Mouse (Mus musculus): ENCODE measurements around the gene Hist1h3d.
"Not testable (repeated sequence)": the region's sequence is repeated elsewhere in the genome, so short reads cannot be mapped to it uniquely, and the experiment has no call there.

Gene Hist1h3d

GRCm38 (mm10) chr13:23564482-23564881 is 11.1 kb upstream of the Hist1h3d start:
- DNase-seq (ENCODE audit: low spot score in 2 of 2): no peak

DNA sequence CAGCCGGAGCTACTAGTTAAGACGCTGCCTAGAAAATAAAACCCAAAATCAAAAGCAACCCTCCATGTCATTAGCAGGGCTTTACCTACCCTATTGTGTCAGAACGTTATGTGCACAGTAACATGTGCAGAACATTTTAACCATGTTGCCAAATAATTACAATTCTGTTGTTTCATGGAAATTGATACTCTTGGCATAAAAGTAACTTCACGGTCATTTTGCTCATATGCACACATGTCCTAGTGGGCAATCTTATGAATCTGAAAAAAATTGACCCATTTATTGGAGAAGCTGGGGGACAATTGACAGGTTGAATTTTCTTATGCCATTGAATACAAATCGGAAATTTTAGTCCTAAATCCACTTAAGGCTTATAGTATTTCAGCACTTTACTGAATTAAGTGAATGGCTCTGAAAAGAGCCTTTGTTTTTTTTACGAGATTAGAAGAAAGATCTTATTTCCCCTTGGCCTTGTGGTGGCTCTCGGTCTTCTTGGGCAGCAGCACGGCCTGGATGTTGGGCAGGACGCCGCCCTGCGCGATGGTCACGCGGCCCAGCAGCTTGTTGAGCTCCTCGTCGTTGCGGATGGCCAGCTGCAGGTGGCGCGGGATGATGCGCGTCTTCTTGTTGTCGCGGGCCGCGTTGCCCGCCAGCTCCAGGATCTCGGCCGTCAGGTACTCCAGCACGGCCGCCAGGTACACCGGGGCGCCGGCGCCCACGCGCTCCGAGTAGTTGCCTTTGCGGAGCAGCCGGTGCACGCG is 5.1 kb upstream of the Hist1h3d start:
- not testable (repeated sequence) for DNase-seq (ENCODE audit: low spot score in 2 of 2)

GRCm38 (mm10) chr13:23571022-23571503 is 4.5 kb upstream of the Hist1h3d start, which contains the start of the genes Hist1h2ae and Hist1h2bg:
Gene Hist1h2ae, minus strand, starts transcription at chr13:23571220.
Gene Hist1h2bg, plus strand, starts transcription at chr13:23571396.
- DNase-seq (ENCODE audit: low spot score in 2 of 2): peak; percentile 86 to 94

- not testable (repeated sequence) for DNase-seq (ENCODE audit: low spot score in 2 of 2)
Observed at GRCm38 (mm10) chr13:23571504-23572217, 3.9 kb upstream of the Hist1h3d start.

DNA sequence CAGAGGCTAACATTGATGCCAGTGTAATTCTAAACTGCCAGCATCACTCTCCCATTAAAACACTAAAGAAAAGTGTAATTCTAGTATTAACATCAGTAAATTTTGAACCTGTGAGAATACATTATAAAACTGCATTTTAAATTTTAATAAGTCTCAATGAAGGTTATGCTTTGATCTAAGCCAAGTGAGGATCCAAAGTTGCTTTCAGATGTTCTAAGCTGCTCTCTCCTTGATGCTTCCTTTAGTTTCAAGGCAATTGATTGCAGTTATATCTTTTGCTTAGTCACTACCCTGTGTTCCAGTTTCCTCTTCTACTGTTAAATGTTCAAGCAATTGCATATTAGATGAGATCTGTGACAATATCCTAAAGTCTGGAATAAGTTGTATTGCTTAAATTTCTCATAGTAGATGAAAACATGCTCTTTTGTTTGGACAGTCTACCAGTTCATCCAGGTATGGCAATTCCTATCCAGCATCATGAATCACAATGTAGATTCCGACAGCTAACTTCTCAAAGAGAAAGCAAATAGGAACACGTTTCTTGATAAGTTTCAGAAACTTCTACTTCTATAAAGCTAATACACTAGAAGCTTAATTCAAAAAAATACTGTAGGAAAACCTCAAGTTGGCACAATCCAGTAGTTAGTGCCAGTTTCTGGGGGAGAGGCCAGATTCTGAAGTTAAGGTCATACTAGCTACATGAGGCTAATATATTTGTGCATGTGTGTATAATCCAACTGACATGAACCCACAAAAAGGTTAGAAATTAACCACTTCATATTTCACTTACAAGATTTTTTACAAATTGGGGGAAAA is 3.1 kb upstream of the Hist1h3d start:
- no peak for DNase-seq (ENCODE audit: low spot score in 2 of 2)

- DNase-seq (ENCODE audit: low spot score in 2 of 2): not testable (repeated sequence)
Observed at GRCm38 (mm10) chr13:23573034-23573897, 2.3 kb upstream of the Hist1h3d start.

DNA sequence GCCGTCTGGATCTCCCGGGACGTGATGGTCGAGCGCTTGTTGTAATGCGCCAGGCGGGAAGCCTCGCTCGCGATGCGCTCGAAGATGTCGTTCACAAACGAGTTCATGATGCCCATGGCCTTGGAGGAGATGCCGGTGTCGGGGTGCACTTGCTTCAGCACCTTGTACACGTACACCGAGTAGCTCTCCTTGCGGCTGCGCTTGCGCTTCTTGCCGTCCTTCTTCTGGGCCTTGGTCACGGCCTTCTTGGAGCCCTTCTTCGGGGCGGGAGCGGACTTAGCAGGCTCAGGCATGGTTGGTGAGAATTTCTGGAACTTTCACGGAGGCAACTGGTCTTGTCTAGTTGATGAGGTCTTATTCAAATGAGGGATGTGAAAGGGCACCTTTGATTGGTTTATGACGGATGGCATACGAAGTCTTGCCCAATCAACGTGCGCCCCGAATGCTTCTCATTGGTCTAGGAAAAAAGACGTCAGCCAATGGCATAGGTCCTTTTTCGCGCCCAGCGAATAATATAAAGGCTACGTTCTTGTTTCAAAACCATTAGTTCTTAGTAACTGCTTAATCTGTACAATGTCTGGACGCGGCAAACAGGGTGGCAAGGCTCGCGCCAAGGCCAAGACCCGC is 1.6 kb upstream of the Hist1h3d start, which contains the start of the genes Hist1h2bf and Hist1h2ad:
Gene Hist1h2bf, minus strand, starts transcription at position 299 of the 627 bp plus-strand sequence.
Gene Hist1h2ad, plus strand, starts transcription at position 484 of the 627 bp plus-strand sequence.
- DNase-seq (ENCODE audit: low spot score in 2 of 2): peak; percentile 96 to 97

DNA sequence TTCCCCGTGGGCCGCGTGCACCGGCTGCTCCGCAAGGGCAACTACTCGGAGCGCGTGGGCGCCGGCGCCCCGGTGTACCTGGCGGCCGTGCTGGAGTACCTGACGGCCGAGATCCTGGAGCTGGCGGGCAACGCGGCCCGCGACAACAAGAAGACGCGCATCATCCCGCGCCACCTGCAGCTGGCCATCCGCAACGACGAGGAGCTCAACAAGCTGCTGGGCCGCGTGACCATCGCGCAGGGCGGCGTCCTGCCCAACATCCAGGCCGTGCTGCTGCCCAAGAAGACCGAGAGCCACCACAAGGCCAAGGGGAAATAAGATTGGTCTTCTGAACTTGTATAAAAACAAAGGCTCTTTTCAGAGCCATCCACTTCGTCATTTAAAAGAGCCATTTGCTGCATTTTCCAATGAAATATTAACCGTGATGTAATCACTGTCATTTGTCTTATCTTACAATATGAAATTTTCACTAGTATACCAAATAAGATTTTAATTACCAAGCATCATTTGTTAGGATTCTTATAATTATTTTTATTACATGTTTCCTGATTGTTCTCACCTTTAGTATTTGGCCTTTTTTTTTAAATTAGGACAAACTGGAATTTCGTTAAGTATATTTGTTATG is 905 bp upstream of the Hist1h3d start:
- not testable (repeated sequence) for DNase-seq (ENCODE audit: low spot score in 2 of 2)

GRCm38 (mm10) chr13:23575864-23576313 is 326 bp downstream of the Hist1h3d start:
- DNase-seq (ENCODE audit: low spot score in 2 of 2): not testable (repeated sequence)

DNA sequence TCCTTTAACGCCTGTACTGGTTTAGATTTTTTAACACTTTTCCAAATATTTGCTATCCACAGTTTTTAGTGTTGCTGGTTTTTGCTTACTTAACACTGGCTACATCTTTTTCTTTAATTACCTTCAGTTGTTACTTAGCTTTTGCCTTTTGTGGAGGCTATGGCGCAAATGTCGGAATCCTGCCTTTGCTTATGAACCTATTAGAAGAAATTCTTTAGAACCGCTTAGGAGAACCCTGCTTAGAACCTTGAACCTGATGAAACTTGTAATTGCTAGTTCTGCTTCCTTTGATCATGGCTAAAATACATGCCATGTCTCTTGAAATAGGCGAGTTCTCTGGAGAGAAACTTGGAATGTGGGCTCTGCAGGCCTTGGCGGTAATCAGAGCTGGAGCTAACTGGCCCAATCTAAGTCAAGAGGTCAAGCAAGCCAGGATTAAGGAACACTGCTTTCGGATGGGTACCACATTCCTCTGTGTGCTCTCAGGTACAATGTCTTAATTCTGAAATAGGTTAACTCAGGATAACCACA is 853 bp downstream of the Hist1h3d start:
- no peak for DNase-seq (ENCODE audit: low spot score in 2 of 2)

DNA sequence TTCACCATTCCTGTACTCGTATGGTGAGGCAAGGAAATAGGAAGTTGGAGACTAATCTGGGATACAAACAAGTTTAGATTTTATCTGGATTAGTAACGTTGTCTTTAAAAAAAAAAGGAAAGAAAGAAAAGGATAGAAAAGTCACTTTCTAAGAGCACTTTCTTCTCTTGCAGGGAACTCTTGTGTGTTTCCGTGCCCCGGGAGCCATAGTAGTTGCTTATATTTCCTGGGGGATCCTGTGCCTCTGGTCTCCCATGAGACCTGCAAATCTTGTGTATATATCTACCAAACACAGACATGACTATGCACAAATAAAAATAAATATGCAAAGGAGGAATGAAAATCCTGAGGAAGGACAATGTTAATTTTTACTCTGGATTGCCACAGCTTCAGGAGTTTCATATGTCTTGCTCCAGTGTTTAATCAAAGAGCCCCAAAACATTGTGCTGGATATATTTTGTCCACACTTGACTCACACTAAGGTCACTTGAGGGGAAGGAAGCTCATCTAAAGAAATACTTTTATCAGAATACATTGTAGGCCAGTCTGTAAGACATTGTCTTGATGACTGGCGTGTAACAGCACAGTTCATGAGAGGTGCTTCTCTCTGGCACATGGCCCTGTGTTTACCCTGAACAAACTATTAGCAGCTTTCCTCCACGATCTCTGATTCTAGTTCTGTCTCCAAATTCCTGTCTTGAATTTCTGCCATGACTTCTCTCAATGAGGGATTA is 1.5 kb downstream of the Hist1h3d start:
- DNase-seq (ENCODE audit: low spot score in 2 of 2): no peak

DNA sequence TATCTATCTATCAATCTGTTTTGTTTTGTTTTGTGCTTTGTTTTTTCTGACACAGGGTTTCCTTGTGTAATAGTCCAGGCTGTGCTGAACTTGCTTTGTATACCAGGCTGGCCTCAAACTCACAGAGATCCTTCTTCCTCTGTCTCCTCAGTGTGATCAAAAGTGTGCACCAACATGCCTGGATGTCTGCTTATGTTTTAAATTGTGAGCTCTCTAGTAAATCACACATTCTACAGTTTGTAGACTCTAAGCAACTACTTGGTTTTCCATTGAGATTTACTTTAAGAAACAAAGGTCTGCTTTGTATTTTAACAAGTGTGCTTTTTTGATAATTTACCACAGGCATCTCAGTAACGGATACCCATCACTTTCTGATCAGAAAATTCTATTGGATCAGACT is 2.3 kb downstream of the Hist1h3d start:
- no peak for DNase-seq (ENCODE audit: low spot score in 2 of 2)

DNA sequence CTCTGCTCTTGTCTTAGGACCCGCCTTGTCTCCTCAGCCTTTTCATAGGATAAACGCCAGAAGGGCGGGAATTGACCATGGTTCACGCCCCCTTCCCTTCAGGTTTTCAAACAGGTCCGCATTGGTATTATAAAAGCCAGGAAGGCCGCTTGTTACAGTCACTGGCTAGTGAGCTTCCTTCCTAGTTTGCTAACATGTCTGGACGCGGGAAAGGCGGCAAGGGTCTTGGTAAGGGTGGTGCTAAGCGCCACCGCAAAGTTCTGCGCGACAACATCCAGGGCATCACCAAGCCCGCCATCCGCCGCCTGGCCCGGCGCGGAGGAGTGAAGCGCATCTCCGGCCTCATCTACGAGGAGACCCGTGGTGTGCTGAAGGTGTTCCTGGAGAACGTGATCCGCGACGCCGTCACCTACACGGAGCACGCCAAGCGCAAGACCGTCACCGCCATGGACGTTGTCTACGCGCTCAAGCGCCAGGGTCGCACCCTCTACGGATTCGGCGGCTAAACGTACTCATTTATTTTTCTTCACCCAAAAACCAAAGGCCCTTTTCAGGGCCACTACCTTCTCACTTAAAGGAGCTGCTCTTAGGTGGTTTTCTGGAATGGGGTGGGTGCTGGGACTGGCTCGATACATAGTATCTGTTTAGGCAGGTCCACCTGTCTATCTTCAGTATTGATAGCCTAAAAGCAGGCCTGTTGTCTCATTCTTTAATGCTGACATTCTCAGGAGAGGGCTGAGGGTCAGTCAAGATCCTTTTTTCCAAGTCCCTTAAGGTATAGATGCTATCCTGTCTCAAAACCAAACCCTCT is 6.0 kb downstream of the Hist1h3d start, which contains the start of gene Hist1h4d:
Gene Hist1h4d, plus strand, starts transcription at position 191 of the 811 bp plus-strand sequence.
- peak; percentile 96 to 99 for DNase-seq (ENCODE audit: low spot score in 2 of 2)

- no peak for DNase-seq (ENCODE audit: low spot score in 2 of 2)
Observed at GRCm38 (mm10) chr13:23582219-23583056, 6.9 kb downstream of the Hist1h3d start.

GRCm38 (mm10) chr13:23583387-23584068 is 8.0 kb downstream of the Hist1h3d start:
- DNase-seq (ENCODE audit: low spot score in 2 of 2): no peak

GRCm38 (mm10) chr13:23584331-23584730 is 8.8 kb downstream of the Hist1h3d start:
- DNase-seq (ENCODE audit: low spot score in 2 of 2): no peak

All from left cerebral cortex, adult 9 months (tissue).